Mouse (Mus musculus): ENCODE measurements around the gene Cntnap5c.
"Not testable (repeated sequence)": the region's sequence is repeated elsewhere in the genome, so short reads cannot be mapped to it uniquely, and the experiment has no call there.

The Cntnap5c gene

DNA sequence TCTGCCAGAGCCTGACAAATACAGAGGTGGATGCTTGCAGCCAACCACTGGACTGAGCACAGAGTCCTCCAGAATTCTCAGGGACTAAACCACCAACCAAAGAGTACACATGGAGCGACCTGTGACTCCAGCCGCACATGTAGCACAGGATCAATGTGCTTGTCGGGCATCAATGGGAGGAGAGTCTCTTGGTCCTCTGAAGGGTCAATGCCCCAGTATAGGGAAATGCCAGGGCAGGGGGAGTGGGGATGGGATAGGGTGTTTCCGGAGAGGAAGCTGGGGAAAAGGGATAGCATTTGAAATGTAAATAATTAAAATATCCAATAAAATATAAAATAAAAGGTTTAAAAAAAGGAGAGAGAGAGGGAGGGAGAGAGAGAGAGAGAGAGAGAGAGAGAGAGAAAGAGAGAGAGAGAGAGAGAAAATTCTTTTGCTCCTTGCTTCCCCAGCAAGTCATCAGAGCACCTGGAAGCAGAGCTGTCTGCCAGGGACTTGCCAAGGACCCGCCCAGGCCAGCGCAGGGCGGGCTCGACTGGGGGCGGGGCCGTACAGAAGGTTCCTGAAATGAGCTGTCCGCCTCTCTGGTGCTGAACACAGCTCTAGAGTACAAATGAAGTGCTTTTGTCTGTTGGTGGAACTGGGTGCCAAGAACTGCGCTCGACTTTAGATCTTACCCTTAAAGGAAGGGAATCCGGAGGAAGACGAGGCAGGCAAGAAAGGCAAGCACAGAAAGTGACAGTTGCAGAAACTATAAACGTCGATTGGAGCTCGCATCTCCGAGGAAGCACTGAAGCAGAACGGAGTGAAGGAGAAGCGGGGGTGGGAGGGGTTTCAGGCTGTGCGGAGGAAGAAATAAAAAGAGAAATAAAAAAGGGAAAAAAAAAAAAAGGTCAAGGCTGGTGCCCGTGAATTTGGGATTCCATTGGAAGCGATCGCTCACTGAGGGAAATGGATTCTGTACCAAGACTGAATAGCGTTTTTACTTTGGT lies at the start of gene Cntnap5c:
TSS of gene Cntnap5c (plus strand) at position 949 of the 989 bp plus-strand sequence.
- in situ Hi-C loops (cut with MboI; ENCODE audit: low sequenced_read_pairs), result no loop called here

DNA sequence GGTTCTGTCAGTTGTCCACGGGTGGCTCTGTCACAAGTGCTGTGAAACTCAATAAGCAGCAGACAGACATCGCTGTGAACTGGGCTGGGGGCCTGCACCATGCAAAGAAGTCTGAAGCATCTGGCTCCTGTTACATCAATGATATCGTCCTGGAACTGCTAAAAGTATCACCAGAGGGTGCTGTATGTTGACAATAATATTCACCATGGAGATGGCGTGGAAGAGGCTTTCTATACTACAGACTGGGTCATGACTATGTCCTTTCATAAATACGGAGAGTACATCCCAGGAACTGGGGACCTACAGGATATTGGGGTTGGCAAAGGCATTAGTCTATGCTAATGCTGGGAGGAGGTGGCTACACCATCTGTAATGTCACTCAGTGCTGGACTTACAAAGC lies 27.3 kb upstream of the Cntnap5c start, which contains the start of gene Gm21834:
TSS of gene Gm21834 (minus strand) at position 101 of the 400 bp plus-strand sequence.
- in situ Hi-C loops (cut with MboI; ENCODE audit: low sequenced_read_pairs), result no loop called here

DNA sequence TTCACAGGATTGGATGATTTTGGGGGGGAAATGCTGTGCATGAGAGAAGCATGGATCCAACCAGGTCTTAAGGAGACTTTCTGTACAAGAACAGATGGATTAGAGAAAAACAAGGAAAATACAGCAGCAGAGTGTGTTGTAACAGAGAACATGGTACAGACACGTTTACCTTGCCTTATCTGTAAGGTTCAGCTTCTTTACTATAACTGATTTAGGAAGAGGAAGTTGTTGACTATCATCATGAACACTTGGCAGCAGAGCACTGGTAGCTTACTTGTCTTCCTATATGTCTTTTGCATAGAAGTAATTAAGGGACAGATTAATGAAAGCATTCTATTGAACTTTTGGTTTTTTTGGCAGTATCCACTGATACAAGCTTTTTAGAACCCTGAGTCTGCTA lies 11.3 kb upstream of the Cntnap5c start:
- in situ Hi-C loops (cut with MboI; ENCODE audit: low sequenced_read_pairs), result no loop called here

DNA sequence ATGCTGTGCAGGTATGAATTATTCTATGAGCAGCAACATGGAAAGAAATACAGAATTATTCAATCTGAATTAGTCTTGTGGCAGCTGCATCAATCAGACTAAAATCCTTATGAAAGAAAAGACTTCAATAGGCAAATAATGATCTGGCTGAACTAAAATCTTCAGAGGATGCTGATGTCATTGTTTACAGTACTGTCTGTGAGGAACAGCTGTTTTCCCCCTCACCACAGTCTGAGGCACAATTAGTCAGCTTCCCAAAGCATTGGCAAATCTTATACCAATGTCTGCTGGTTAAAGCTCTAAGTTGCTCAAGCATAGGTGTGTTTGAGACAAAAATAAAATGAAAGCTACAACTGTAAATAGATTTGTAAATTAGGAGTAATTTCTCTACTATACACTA lies 2.1 kb upstream of the Cntnap5c start:
- in situ Hi-C loops (cut with MboI; ENCODE audit: low sequenced_read_pairs), result no loop called here

DNA sequence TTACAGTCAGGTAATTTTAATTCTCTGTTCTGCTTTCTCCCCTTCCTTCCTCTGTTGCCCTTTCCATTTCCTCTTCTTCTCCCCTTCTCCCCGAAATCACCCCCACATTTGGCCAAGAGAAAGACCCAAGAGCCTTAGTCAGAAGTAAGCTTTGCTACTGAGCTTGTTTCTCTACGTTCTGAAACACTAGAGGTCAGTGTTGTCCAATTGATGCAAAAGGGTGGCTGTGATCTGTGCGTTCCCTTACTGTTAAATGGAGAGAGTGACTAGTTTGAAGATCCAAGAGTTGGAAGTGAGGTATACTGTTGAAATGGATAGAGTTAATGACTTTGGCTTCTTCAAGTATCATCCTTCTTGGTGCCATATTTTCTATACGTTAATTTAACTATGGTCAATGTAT lies 1.5 kb downstream of the Cntnap5c start:
- in situ Hi-C loops (cut with MboI; ENCODE audit: low sequenced_read_pairs), result loop anchor here (10.0 kb wide), 1 partner anchor 1124 kb away; no protein-coding TSS in a partner anchor

DNA sequence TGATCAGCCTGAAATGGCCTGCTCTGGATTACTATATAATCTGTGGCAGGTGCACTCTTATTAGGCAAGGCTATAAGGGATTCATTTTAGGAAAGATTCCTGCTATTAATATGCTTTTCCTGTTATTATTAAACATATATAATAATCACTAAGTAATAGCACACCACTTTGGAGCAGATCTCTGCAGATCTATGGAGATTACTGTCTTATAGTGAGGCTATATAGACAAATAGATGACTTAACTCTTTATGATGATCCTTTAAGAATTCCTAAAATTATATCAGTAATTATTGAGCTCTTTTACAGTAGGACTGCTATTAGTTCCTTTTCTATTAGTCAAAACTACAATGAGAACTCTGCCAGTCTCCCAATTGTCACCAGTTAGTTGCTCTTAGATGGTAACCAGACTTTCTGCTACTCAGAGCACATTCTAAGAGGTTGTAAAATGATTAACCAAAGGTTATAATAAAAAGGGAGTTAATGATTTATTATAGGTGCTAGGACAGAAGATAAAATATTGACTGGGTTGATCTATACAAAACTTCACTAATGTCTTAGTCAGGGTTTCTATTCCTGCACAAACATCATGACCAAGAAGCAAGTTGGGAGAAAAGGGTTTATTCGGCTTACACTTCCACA lies 18.9 kb downstream of the Cntnap5c start:
- in situ Hi-C loops (cut with MboI; ENCODE audit: low sequenced_read_pairs), result no loop called here

DNA sequence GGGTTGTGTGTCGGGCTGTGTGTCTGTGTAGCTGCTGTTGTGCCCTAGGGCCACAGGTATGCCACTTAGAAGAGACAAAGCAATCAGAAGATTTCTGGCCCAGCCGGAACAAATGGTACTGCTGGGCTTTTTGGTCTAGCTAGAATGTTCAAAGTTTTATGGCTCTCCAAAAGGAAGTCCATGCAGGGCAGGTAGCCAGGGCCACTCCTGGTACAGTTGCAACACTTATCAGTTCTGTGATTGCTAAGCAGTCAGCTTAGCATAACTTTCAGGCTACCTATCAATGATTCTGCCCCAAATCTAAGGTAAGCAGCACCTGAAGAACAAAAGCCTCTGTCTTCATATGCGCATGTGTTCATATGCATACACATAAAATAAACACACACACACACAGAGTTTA lies 26.0 kb downstream of the Cntnap5c start:
- in situ Hi-C loops (cut with MboI; ENCODE audit: low sequenced_read_pairs), result no loop called here

DNA sequence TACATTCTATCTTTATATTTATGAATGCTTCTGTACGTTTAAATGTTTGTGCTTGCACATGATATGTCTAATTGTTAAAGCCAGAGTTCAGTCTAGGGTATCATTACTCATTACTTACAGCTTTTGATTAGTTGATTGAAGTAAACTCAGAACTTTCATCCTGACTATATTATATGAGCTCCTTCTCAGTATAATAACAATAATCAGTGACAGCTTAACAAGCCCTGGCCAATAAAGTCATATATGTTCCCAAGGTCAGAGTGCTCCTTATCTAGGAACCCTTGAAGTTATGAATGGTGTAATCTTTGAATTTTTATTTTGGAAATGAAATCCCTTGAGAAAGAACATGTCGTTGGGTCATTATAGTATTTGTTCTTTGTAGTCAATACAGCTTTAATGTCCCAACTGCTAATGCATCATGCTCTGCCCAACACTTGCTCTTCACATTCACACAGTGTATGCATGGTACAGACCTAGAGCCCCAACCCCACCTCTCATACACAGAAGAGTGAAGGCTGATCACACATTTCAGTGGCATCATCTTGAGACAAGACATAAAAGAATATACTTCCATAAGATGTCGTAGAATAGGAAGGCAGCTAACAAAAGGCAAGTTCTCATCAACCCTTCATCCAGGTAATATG lies 27.4 kb downstream of the Cntnap5c start:
- in situ Hi-C loops (cut with MboI; ENCODE audit: low sequenced_read_pairs), result no loop called here

DNA sequence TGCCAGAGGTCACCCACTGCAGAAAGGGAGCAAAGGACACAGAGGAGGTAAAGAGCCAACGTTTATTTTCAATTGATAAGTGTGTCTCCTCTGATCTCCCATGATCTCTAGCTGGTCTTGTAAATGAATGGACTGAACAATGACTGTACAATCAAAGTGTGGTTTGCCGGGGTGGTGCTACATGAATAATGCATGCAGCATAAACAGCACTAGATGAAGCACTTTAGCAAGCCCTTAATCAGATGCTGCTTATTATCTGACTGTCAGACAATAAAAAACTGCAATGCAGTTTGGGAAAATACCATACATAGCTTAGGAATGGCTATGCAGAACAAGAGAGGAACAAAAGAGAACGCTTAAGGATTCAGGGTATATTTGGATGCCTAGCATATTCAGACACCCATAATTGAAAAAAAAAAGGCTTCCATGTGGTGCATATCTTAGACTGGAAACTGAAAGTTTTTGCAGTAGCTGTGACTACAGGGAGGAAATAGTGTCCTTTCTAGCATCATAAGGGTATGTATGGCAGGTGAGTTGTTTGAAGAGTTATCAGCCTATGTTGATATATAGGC lies 30.1 kb downstream of the Cntnap5c start:
- in situ Hi-C loops (cut with MboI; ENCODE audit: low sequenced_read_pairs), result no loop called here

DNA sequence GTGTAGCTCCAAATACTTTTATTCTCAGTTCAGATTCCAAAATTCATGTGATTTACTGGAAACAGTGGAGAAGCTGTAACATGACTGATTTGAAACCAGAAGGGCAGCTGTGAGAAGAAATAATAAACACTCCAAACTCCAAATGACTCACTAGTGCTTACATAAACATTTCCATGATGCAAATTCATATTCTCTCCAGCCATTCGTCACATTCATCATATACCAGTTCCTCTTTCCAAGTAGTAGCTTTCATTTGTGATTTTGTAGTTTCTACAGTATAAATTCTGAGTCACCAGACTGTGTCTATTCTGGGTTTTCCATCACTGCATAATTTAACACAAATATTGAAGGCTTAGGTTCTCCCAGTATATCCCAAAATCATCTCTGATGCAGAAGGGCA lies 31.8 kb downstream of the Cntnap5c start:
- in situ Hi-C loops (cut with MboI; ENCODE audit: low sequenced_read_pairs), result no loop called here

DNA sequence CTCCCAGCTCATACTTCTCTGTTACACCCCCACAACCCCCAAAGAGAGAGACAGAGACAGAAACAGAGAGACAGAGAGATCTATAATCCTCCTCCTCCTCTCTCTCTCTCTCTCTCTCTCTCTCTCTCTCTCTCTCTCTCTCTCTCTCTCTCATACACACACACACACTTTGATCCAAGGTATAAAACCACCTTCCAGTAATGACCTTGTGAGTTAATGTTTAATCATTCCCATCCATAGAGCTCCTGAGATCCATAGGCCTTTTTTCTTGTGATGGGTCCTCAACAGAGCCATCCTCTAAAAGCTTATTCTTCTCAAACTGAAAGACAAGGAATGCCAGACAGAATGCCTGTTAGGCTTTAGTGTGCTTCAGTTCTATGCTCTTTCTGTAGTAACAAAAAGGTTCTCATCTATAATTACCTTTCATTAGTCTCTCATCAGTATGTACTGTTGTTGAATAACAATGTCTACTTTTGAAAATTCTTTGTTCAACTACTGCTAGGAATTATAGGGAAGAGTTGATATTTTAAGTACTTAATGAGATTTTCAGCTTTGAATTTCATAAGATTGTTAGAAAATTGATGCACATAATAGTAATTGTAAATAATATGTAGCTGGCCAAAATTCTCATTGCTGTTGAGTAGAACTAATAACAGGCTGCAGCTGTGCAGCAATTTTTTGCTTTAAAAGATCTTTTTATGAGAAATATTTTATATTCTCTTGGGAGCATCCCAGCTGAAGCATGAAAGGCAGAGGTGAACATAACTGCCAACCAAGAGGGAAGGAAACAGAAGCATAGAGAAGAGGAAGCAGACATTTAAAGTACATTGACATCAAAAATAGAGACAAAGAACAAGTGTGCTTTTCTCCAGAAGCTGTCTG lies 68.0 kb downstream of the Cntnap5c start:
- in situ Hi-C loops (cut with MboI; ENCODE audit: low sequenced_read_pairs), result no loop called here

DNA sequence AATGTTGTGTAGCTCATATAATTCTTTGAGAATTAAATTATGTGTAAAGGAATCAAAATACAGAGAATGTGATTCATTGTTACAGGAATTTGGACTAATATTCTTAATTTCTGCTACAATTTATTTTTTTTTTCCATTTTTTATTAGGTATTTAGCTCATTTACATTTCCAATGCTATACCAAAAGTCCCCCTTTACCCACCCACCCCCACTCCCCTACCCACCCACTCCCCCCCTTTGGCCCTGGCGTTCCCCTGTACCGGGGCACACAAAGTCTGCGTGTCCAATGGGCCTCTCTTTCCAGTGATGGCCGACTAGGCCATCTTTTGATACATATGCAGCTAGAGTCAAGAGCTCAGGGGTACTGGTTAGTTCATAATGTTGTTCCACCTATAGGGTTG lies 86.4 kb downstream of the Cntnap5c start:
- in situ Hi-C loops (cut with MboI; ENCODE audit: low sequenced_read_pairs), result not testable (repeated sequence)

DNA sequence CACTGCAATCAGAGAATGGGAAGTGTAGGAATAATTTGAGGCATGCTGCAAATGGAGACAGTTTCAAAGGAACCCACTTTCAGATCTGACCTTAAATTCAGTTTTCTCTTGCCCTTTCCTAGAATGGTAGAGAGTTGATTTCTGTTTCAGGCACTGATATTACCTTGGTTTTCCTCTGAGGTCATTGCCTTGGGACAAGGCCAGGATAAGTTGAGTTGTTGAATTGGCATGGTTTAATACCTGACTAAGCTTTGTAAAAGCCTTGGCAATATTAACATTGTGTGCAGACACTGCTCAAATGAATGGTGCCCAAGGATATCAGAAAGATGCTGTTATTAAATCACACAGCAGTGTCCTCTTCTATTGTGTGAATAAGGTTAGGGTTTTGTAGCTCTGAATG lies 96.6 kb downstream of the Cntnap5c start:
- in situ Hi-C loops (cut with MboI; ENCODE audit: low sequenced_read_pairs), result no loop called here

DNA sequence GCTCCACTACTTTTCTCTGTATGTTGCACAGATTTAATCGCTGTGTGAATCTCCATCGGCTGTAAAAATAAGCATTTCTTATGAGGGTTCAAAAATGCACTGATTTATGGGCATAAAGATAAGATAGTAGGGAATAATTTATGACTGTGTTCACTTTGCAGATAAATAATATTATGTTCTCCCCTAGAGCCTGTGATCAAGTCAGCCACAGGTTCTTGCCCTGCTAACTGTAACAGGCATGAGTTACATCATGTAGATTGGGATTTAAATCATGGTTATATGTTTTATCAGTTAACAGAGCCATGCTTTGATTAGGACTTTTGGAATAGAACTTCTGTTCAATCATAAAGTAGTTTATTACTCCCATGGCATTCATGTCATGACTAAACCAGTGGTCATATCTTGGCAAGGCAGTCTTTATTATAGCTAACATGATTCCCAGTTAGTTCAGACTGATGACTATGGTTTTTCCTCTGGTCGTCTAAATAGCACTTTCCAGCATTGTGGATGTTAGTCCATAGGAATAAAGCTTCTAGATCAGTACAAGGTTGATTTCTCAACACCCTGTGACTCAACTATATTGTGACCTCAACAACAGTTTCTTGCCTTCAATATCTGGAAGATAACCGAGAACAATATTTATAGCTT lies 118.5 kb downstream of the Cntnap5c start:
- in situ Hi-C loops (cut with MboI; ENCODE audit: low sequenced_read_pairs), result no loop called here

DNA sequence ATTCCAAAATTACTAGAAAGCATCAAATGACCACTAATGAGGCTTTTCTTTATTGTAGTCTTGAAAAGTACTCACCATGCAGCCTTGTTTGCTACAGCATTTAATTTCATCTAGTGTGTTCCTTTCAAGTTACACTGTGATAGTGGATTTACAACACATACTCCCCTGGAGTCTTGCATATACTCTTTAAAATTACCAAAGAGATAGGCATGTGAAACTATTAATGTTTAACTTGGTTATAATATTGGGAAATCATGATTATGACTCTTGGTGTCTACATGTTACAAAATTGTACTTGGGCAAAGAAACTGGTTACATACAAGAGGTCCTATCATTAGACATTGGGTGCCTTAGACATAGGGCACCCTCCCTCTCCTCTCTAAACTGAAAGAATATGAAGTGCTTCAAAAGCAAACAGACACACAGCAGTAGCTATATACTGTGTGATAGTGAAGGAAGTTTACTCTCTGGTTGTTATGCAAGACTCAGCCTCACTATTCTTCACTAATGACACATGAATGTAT lies 142.5 kb downstream of the Cntnap5c start:
- in situ Hi-C loops (cut with MboI; ENCODE audit: low sequenced_read_pairs), result no loop called here

DNA sequence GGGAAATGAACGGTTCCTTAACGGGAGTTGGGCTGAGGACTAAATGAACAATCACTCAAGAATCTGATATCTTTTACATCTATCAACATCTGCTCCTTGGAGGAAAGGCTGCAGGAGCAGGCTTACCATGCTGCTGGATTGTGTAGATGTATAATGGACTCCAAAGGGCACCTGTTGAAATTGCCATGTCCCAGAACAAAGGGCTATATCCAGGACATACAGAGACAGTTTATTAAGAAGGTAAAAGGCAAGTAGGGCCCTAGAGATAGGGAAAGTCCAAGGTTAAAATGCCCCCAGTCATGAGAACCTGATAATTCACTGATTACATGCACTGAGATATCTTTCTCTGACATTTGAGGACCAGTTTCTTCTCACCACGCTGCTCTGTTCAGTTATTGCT lies 214.9 kb downstream of the Cntnap5c start:
- in situ Hi-C loops (cut with MboI; ENCODE audit: low sequenced_read_pairs), result no loop called here

DNA sequence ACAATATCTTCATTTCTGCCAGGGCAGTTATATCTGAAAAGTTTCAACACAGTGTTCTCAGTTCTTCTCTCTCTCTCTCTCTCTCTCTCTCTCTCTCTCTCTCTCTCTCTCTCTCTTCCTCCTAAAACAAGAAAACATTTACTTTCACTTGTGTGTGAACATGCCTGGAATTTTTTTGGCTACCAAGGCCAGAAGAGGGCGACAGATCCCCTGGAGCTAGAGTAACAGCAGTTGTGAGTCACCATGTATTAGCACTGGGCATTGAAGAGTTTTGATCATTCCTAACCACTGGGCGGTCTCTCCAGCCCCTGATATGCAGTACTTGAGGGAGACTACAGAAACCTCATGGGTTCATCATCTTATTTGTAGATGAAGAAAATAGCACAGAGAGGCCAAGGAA lies 219.1 kb downstream of the Cntnap5c start:
- in situ Hi-C loops (cut with MboI; ENCODE audit: low sequenced_read_pairs), result no loop called here

DNA sequence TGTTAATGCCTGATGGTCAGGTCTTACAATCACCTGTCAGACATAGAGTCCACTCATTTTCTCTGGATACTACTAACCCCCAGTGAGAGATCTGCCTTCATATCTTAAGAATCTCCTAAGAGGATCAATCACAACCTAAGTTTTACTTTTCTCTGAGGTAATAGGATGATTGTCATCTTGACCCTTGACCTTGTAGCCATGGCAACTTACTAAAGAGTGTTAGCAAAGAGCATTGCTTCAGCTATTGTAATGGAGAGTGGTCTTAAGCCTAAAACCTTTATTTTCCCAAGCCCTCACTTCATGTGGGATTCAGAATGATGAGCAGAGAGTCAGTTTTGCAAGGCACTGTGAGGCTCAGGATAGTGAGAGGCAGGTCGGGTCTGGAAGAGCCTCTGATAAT lies 227.1 kb downstream of the Cntnap5c start:
- in situ Hi-C loops (cut with MboI; ENCODE audit: low sequenced_read_pairs), result no loop called here

DNA sequence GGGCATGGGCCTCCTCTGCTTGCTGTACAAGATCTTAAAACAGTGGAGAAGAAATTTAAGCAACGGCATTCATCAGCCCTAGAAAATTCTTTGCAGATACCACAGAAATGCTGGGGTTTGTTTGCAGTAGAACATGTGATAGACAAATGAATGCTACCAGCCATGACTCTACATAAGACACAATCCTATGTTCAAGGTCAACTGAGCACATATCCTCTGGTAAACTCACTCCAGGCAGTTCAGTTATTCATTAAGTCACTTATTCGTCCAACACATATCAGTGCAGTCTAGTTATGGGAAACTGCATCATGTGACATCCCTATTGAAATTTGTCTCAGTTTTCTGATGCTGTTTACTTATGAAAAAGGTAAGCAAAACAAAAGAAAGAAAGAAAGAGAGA lies 229.7 kb downstream of the Cntnap5c start:
- in situ Hi-C loops (cut with MboI; ENCODE audit: low sequenced_read_pairs), result no loop called here
